Mouse (Mus musculus) liver, adult 2 months (tissue): ENCODE results near the gene Gm28051. TPM values are rescaled to one million over a fixed set of nuclear protein-coding genes. Genes with fewer than 3 reads are reported as not detected.

Experiments
- DNase-seq: peaks from one replicate; pipeline ENCODE4 v3.0.0-alpha.2; 2011; ENCODE audit warnings: low read depth, low spot score; ENCODE audit errors: extremely low read depth
- H3K27ac ChIP-seq: fragments of 200-500 bp; replicated peaks from 2 replicates; pipeline ENCODE4 v1.5.1; 2012; ENCODE audit warnings: low read depth, mild to moderate bottlenecking, control low read depth, inconsistent platforms, low read length; ENCODE audit not compliant: insufficient read depth
- H3K27me3 ChIP-seq: fragments of 200-500 bp; 2 replicates; pipeline ENCODE4 v1.6.1; 2012; ENCODE audit warnings: mild to moderate bottlenecking, moderate library complexity, low read length, inconsistent platforms; ENCODE audit not compliant: control insufficient read depth, insufficient read depth
- H3K36me3 ChIP-seq: fragments of 200-500 bp; 2 replicates; pipeline ENCODE4 v1.6.1; 2012; ENCODE audit warnings: low read length, inconsistent platforms; ENCODE audit not compliant: control insufficient read depth, insufficient read depth
- H3K4me1 ChIP-seq: fragments of 200-500 bp; 2 replicates; pipeline ENCODE4 v1.6.1; 2011; ENCODE audit warnings: low read length; ENCODE audit not compliant: control insufficient read depth, insufficient read depth
- H3K4me3 ChIP-seq: fragments of 200-500 bp; 2 replicates; pipeline ENCODE4 v1.5.1; 2011; ENCODE audit warnings: low read depth, mild to moderate bottlenecking, control low read depth, low read length, moderate library complexity; ENCODE audit not compliant: insufficient read depth
- H3K79me2 ChIP-seq: fragments of 200-500 bp; 2 replicates; pipeline ENCODE4 v1.6.1; 2012; ENCODE audit warnings: inconsistent platforms, mild to moderate bottlenecking, low read length, moderate library complexity; ENCODE audit not compliant: control insufficient read depth, insufficient read depth
- H3K9ac ChIP-seq: fragments of 200-500 bp; 2 replicates; pipeline ENCODE4 v1.6.1; 2012; ENCODE audit warnings: low read depth, mild to moderate bottlenecking, control low read depth, inconsistent platforms, low read length
- CTCF ChIP-seq: fragments of 200-500 bp; IDR thresholded peaks from 2 replicates; pipeline ENCODE4 v1.5.1; 2011; ENCODE audit warnings: low read depth, low read length, control low read depth
- POLR2A ChIP-seq: fragments of 200-500 bp; IDR thresholded peaks from 2 replicates; pipeline ENCODE4 v1.6.1; 2011; ENCODE audit warnings: low read length, control low read depth; ENCODE audit not compliant: insufficient read depth; ENCODE audit errors: extremely low read depth
- WGBS: fragments of 180-500 bp; shearing (Covaris S2); methylation state at CpG from one replicate; pipeline ENCODE4 v1.1.7; 2018; 5-methylcytosine and 5-hydroxymethylcytosine counted together
- polyA plus RNA-seq: library from polyadenylated mRNA; depleted of rRNA; stranded (reverse); fragments of >200 nt; gene quantifications from 2 replicates; pipeline ENCODE4 v1.2.3, GENCODE M21; 2012
- total RNA-seq: library from RNA; depleted of rRNA; stranded (reverse); fragments of >200 nt; gene quantifications from 2 replicates; pipeline ENCODE4 v1.2.3, GENCODE M21; 2014

Gene Gm28051
- total and polyA plus RNA-seq, 2 experiments = not detected

DNA sequence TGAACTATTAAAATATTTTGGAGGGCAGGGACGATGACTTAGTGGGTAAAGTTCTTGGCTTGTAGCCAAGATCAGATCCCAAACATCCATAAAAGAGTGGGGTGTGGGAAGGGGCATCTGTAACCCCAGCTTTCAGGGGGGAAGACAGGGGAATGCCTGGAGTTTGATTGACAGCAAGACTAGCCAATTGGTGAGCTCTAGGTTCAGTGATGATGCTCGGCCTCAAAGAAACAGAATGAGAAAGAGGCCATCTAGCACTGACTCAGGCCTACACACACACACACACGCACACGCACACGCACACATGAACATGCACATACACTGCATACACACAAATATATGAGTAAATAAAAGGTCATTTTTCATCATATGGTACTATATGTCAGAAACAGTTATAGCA is 47.7 kb downstream of the Gm28051 start:
- H3K27ac ChIP-seq = no peak overlapping the region
- no peak overlapping the region for H3K4me3 ChIP-seq
- no peaks in the 10 kb centered on the region for H3K4me1 ChIP-seq
- no peak overlapping the region for H3K9ac ChIP-seq
- H3K36me3 ChIP-seq = no peaks in the 10 kb centered on the region
- DNase-seq = no peak
- H3K27me3 ChIP-seq = no peaks in the 10 kb centered on the region
- TF ChIP-seq CTCF = no peak
- TF ChIP-seq POLR2A = no peak
- WGBS = 89% methylated on average over 5 of the region's 5 CpGs
- no peaks in the 10 kb centered on the region for H3K79me2 ChIP-seq

DNA sequence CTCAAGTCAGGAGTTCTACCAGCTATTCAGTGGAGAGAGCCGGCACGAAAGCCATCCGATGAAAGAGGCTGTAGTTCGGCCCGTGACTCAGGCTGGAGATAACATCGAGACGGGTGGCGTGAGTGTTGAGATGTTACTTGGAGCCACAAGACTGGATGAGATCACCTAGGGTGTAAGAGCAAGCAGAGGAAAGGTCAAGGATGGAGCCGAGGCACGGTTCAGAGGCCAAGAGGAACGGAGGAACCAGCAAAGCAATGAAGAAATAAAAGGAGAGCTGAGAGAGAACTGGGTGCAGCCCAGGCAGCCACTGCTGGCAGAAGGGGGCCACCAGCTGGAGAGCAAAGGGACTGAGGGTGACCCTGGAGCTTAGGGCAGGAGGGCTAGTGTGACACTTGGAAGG is 49.3 kb downstream of the Gm28051 start:
- TF ChIP-seq POLR2A (no peak), CTCF (peak; percentile 10; the same call in 1 of the 2 replicates)
- no peak overlapping the region for H3K4me3 ChIP-seq
- H3K9ac ChIP-seq = no peak overlapping the region
- no peaks in the 10 kb centered on the region for H3K27me3 ChIP-seq
- no peak for DNase-seq
- no peaks in the 10 kb centered on the region for H3K36me3 ChIP-seq
- WGBS = 90% methylated on average over 11 of the region's 11 CpGs
- no peak overlapping the region for H3K27ac ChIP-seq
- peaks cover 5% of the 10 kb centered on the region for H3K4me1 ChIP-seq
- H3K79me2 ChIP-seq = peaks cover 4% of the 10 kb centered on the region; the same call in 1 of the 2 replicates

DNA sequence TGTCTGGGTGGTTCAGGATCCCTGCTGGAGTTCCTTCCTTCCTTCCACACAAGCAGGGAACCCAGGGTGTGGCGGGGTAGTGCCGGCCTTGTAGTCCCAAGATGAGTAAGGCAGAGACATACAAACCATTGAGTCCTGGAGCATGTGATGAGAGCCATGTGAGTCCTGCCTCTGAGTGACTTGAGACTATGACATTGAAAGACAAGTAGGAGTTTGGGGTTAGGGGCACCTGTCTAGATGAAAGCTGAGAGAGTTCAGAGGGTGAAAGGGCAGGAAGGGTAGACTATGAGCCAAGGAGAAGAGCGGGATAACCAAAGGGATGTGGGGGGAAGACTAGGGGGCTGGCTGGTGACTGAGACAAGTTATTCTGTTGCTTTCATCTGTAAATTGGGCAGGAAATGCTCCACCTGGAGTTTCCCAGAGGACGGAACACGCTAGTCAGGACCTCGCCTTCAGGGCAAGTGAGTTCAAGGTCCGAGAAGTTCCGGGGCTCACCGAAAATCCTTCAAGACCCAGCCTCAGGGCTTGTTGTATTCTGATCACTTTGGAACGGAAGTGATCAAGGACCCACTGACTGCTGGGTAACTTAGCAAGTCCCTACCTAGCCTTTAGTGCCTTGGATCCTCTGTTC is 50.6 kb downstream of the Gm28051 start:
- H3K79me2 ChIP-seq = peaks cover 12% of the 10 kb centered on the region; the same call in 1 of the 2 replicates
- no peaks in the 10 kb centered on the region for H3K27me3 ChIP-seq
- H3K27ac ChIP-seq = no peak overlapping the region
- H3K9ac ChIP-seq = no peak overlapping the region
- 86% methylated on average over 10 of the region's 10 CpGs for WGBS
- DNase-seq = no peak
- TF ChIP-seq POLR2A = no peak
- TF ChIP-seq CTCF = no peak
- no peaks in the 10 kb centered on the region for H3K36me3 ChIP-seq
- peaks cover 10% of the 10 kb centered on the region for H3K4me1 ChIP-seq
- no peak overlapping the region for H3K4me3 ChIP-seq

DNA sequence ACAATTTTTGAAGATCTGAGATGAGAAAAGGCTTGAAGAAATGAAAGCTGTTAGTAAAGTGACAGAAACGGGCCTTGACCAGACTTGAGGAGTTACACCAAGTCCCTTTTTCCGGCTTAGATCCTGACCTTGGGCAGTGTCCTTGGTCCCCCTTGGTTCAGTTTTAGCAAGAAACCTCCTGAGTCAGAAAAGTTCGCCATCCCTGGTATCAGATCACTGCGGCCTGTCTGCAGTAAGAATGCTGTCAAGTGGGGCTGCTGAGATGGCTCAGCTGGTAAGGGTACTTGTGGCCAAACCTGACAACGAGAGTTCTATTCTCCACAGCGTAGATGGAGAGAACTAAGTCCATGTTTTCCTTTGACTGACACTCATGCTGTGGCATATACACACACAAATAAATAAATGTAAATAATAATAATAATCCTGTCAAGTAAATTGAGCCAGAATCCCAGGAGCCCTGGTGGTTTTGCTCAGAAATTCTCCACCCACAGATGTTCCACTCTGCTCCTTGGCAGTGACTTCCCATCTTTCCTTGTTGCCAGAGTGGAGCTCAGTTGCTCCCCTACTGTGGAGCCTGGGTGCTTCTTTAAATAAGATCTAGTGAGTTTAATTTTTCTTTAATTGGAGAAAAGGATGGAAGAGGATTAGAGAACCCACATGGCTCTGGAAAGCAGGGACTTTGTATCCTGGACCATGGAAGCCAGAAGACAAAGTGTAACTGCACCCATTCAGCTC is 51.5 kb downstream of the Gm28051 start:
- WGBS = 91% methylated on average over 6 of the region's 6 CpGs
- Histone ChIP-seq H3K4me3 (no peak overlapping the region), H3K79me2 (peaks cover 17% of the 10 kb centered on the region; the same call in 1 of the 2 replicates), H3K4me1 (peaks cover 10% of the 10 kb centered on the region), H3K27me3 (no peaks in the 10 kb centered on the region), H3K9ac (no peak overlapping the region), H3K36me3 (no peaks in the 10 kb centered on the region), H3K27ac (no peak overlapping the region)
- TF ChIP-seq POLR2A = no peak
- no peak for TF ChIP-seq CTCF
- no peak for DNase-seq

DNA sequence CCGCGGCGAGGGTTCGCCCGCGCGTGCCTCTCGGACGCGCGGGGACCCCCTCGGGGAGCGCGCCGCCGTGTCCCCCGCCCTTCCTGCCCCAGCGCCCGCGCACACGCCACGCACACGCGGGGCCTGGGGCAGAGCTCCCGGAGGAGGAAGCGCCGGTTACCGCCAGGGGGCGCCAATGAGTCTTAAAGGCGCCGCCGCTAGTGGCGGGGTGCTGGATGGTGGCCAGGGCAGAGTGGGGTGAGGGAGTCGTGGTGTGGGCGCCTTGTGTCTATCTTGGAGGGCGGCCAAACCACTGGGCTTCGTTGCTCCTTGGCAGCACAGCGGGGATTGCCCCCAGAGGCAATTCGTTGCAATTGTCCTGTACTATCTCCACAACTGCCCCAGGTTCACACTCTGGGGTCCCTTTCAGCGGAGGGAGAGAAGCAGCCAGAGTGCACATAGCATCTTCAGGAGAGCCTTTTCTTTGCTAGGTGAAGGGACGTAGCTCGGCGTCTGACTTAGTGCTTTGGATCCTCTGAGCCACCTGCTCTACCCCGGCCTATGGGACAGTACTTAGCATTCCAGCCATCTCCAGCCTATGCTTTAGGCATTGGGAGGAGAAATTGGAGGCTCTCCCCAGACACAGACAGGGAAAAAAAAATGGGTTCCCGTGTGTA is 52.2 kb downstream of the Gm28051 start:
- Histone ChIP-seq H3K36me3 (no peaks in the 10 kb centered on the region), H3K27me3 (no peaks in the 10 kb centered on the region), H3K9ac (peak overlapping the region; percentile 93), H3K4me3 (peak overlapping the region; percentile 89), H3K4me1 (peaks cover 10% of the 10 kb centered on the region), H3K27ac (peak overlapping the region; percentile 78), H3K79me2 (peaks cover 17% of the 10 kb centered on the region; the same call in 1 of the 2 replicates)
- DNase-seq = no peak
- TF ChIP-seq CTCF (peak; percentile 79), POLR2A (no peak)
- 4% methylated on average over 45 of the region's 45 CpGs for WGBS
